Mouse (Mus musculus) limb, embryonic 14.5 days (tissue): ENCODE measurements around the gene Clmn. TPM values are rescaled to one million over a fixed set of nuclear protein-coding genes. Genes with fewer than 3 reads are reported as not detected.

ENCODE experiments used
- ATAC-seq: fragments of 200-750 bp; cut with Nextera tagmentation; 2 replicates; pipeline ENCODE4 v1.8.0; 2017; ENCODE audit warnings: low read depth, moderate number of reproducible peaks, moderate TSS enrichment; ENCODE audit not compliant: low FRiP score
- DNase-seq: peaks from one replicate; pipeline ENCODE4 v3.0.0-alpha.2; 2015; ENCODE audit warnings: low spot score
- H3K27ac ChIP-seq: fragments of 300-500 bp; sonication (generic); replicated peaks from 2 replicates; pipeline ENCODE4 v1.5.1; 2014; ENCODE audit warnings: low read depth, mild to moderate bottlenecking, low read length, moderate library complexity, mixed read lengths
- H3K27me3 ChIP-seq: fragments of 300-500 bp; sonication (generic); 2 replicates; pipeline ENCODE4 v1.6.1; 2014; ENCODE audit warnings: low read length, mixed read lengths; ENCODE audit not compliant: control insufficient read depth, insufficient read depth
- H3K36me3 ChIP-seq: fragments of 300-500 bp; sonication (generic); 2 replicates; pipeline ENCODE4 v1.6.1; 2014; ENCODE audit warnings: mild to moderate bottlenecking, low read length, moderate library complexity, mixed read lengths; ENCODE audit not compliant: control insufficient read depth, insufficient read depth
- H3K4me1 ChIP-seq: fragments of 300-500 bp; sonication (generic); 2 replicates; pipeline ENCODE4 v1.6.1; 2014; ENCODE audit warnings: antibody characterized with exemption, low read length, mixed read lengths; ENCODE audit not compliant: control insufficient read depth, insufficient read depth
- H3K4me2 ChIP-seq: fragments of 300-500 bp; sonication (generic); replicated peaks from 2 replicates; pipeline ENCODE4 v1.6.1; 2014; ENCODE audit warnings: low read depth, mild to moderate bottlenecking, low read length, moderate library complexity; ENCODE audit not compliant: severe bottlenecking
- H3K4me3 ChIP-seq: fragments of 300-500 bp; sonication (generic); replicated peaks from 2 replicates; pipeline ENCODE4 v1.5.1; 2014; ENCODE audit warnings: low read length
- H3K9ac ChIP-seq: fragments of 300-500 bp; sonication (generic); 2 replicates; pipeline ENCODE4 v1.6.1; 2014; ENCODE audit warnings: mild to moderate bottlenecking, low read depth, low read length, moderate library complexity; ENCODE audit not compliant: severe bottlenecking
- H3K9me3 ChIP-seq: fragments of 300-500 bp; sonication (generic); 2 replicates; pipeline ENCODE4 v1.6.1; 2016; ENCODE audit warnings: low read length; ENCODE audit not compliant: control insufficient read depth
- POLR2A ChIP-seq: fragments of 200-500 bp; IDR thresholded peaks from 2 replicates; pipeline ENCODE4 v1.8.0; 2012; ENCODE audit warnings: inconsistent platforms, mild to moderate bottlenecking, moderate library complexity, borderline replicate concordance; ENCODE audit not compliant: insufficient read depth, insufficient read length; ENCODE audit errors: extremely low read depth
- WGBS: fragments of 180-500 bp; shearing (Covaris S2); extraction: QIAGEN DNeasy Blood & Tissue Kit; methylation state at CpG from one replicate; pipeline ENCODE4 v1.1.7; 2014; 5-methylcytosine and 5-hydroxymethylcytosine counted together
- polyA plus RNA-seq, 2 experiments: library from polyadenylated mRNA; depleted of rRNA in 1 of 2; stranded (reverse) in 1 of 2; unstranded in 1 of 2; fragments of >200 nt; fragmentation: Nextera tagmentation in 1 of 2; extraction: Ambion mirVana in 1 of 2; gene quantifications; 2 replicates each; pipeline versions ENCODE4 v1.2.1 to v1.2.3; 2012 to 2014

Gene Clmn
- polyA plus RNA-seq, 2 experiments = 2.9 to 8.1 TPM

GRCm38 (mm10) chr12:104827721-104828120, 37.2 kb downstream of the Clmn start:
- DNase-seq = no peak
- Histone ChIP-seq H3K4me1 (peaks cover 22% of the 10 kb centered on the region), H3K9me3 (no peaks in the 10 kb centered on the region), H3K27ac (no peak overlapping the region), H3K4me3 (no peak overlapping the region), H3K27me3 (no peaks in the 10 kb centered on the region), H3K9ac (no peak overlapping the region), H3K36me3 (no peaks in the 10 kb centered on the region), H3K4me2 (no peak overlapping the region)
- TF ChIP-seq POLR2A = no peak
- no peak for ATAC-seq
- WGBS = 70% methylated on average over 6 of the region's 6 CpGs

- no peak overlapping the region for H3K27ac ChIP-seq
- no peaks in the 10 kb centered on the region; the same call in 1 of the 2 replicates for H3K27me3 ChIP-seq
- H3K36me3 ChIP-seq = no peaks in the 10 kb centered on the region
- DNase-seq = no peak
- no peak overlapping the region for H3K4me2 ChIP-seq
- no peak for TF ChIP-seq POLR2A
- no peak for ATAC-seq
- H3K9ac ChIP-seq = no peak overlapping the region
- no peak overlapping the region for H3K4me3 ChIP-seq
- H3K9me3 ChIP-seq = no peaks in the 10 kb centered on the region
- 48% methylated on average over 6 of the region's 6 CpGs for WGBS
- peaks cover 40% of the 10 kb centered on the region for H3K4me1 ChIP-seq
Observed at GRCm38 (mm10) chr12:104824907-104825267, 40.0 kb downstream of the Clmn start.

DNA sequence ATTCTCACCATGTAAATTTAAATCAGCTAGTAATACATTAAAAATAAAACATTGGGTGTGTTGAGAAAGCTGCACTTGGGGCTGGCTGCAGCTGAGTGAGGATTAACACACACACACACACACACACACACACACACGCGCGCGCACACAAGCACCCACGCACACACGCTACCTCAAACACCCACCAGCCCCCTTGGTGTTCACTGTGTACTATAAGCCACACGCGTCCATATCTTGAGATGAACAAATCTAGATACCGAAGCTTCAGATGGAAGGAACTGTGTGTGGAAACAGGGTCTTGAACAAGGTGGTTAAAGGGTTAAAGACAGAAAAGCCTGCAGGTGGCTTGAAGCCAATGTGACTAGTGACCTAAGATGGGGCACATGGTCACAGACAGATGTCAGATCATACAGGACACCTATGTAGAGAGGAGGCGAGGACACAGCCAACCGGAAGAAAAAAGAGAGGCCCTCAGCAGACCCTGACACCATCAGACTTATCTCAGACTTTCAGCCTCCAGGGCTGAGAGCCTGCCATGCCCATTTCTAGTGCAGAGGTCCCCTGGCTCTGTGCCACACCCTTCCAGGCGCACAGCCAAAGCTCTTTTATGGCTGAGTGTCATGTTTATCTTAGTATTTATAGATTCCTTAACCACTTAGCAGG, 40.5 kb downstream of the Clmn start:
- Histone ChIP-seq H3K9me3 (no peaks in the 10 kb centered on the region), H3K4me1 (peaks cover 41% of the 10 kb centered on the region), H3K36me3 (no peaks in the 10 kb centered on the region), H3K9ac (no peak overlapping the region), H3K4me2 (no peak overlapping the region), H3K4me3 (no peak overlapping the region), H3K27me3 (no peaks in the 10 kb centered on the region; the same call in 1 of the 2 replicates), H3K27ac (no peak overlapping the region)
- ATAC-seq = peak; percentile 27; the same call in 1 of the 2 replicates
- DNase-seq = peak; percentile 80
- no peak for TF ChIP-seq POLR2A
- WGBS = 77% methylated on average over 12 of the region's 12 CpGs

GRCm38 (mm10) chr12:104823722-104824121, 41.2 kb downstream of the Clmn start:
- no peak overlapping the region for H3K9ac ChIP-seq
- no peaks in the 10 kb centered on the region for H3K9me3 ChIP-seq
- DNase-seq (no peak), ATAC-seq (no peak)
- TF ChIP-seq POLR2A = no peak
- H3K27ac ChIP-seq = no peak overlapping the region
- no peaks in the 10 kb centered on the region for H3K36me3 ChIP-seq
- no peak overlapping the region for H3K4me3 ChIP-seq
- 95% methylated on average over 7 of the region's 7 CpGs for WGBS
- H3K4me2 ChIP-seq = no peak overlapping the region
- H3K27me3 ChIP-seq = no peaks in the 10 kb centered on the region; the same call in 1 of the 2 replicates
- peaks cover 47% of the 10 kb centered on the region for H3K4me1 ChIP-seq

- Histone ChIP-seq H3K27ac (no peak overlapping the region), H3K27me3 (peaks cover 1% of the 10 kb centered on the region; the same call in 1 of the 2 replicates), H3K4me1 (peaks cover 50% of the 10 kb centered on the region)
Observed at GRCm38 (mm10) chr12:104822838-104823599, 41.9 kb downstream of the Clmn start.

More at GRCm38 (mm10) chr12:104822838-104823599, 41.9 kb downstream of the Clmn start:
- no peak overlapping the region for H3K4me3 ChIP-seq
- no peak for ATAC-seq
- no peak for DNase-seq
- no peak overlapping the region for H3K4me2 ChIP-seq
- no peak overlapping the region for H3K9ac ChIP-seq
- WGBS = 83% methylated on average over 10 of the region's 10 CpGs
- no peaks in the 10 kb centered on the region for H3K9me3 ChIP-seq
- TF ChIP-seq POLR2A = no peak
- no peaks in the 10 kb centered on the region for H3K36me3 ChIP-seq
